Mouse (Mus musculus): Measurements from ENCODE around the gene Sox11.

The Sox11 gene

DNA sequence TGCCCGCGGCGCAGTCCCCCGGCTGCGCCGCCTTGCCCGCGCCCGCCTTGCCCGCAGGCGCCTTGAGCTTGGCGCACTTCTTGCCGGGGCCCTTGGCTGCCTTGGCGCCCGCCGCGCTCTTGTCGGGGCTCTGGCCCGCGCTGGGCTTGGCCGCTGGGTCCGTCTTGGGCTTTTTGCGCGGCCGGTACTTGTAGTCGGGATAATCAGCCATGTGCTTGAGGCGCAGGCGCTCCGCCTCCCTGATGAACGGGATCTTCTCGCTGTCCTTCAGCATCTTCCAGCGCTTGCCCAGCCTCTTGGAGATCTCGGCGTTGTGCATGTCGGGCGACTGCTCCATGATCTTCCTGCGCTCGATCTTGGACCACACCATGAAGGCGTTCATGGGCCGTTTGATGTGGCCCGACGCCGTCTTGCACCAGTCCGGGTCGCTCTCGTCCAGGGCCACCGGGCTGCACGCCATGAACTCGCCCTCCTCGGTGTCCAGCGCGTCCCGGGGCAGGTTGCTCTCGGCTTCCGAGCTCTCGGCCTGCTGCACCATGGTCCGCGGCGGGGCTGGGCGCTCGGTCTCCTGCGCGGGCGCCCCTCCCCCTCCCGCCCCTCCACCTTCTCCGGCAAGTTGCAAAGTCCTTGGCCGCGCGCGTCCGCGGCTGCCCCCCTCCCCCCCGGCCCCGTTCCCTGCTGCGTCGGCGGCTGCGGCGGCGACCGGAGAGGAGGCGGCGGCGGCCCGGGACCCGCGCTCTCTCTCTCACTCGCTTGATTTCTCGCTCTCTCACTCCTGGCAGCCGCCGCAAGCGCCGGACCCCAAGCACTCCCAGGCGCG lies at the start of gene Sox11:
TSS of gene Sox11 (minus strand) at position 704 of the 820 bp plus-strand sequence.
- peak; percentile 44 for DNase-seq (ENCODE audit: low spot score)

DNA sequence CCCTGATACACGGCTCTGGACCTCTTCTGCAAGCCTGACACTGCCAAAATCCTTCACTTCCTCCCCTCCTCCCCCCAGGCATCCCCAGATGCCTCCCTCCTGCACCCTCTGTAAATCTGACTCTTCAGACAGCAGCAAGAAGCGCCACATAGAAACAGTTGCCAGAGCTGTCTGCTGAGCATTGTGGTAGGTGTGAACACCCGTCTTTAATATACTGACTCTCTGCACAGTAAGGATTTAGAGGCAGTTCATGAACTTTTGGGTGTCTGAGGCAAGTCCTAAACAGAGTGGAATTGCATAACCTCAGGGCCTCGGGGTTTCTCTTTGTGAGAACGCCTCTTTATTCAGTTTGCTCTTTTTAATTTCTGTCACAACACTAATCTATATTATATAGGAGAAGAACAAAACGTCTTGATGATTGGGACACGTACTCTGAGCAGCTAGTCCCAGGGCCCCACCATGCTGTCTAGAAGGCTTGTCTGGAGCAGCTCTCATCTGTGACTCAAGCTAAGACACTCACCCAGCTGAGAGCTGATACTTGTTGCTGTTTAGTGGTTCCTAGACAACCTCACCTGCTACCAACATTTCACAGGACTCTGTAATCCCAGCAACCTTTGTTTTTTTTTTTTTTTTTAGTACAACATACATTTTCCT lies 49.4 kb upstream of the Sox11 start:
- no peak for DNase-seq (ENCODE audit: low spot score)

DNA sequence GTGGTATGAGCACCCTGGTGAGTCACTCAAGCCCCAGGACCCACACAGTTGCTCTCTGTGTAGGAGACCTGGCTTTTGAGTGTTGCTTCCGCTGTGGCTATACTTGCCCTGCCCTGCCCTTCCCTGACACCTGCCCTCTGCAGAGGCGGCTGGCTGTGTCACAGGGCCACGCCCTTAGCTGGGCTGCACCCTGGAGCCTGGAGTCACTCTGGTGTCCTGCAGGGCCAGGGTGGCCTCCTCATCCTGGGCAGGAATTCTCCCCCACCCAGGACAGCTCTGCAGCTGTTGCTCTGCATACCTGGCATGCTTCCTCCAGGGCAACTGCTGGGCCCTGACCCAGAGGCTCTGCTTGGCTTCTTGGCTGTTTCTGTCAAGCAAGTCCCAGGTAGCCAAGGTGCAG lies 48.1 kb upstream of the Sox11 start:
- DNase-seq (ENCODE audit: low spot score): no peak

DNA sequence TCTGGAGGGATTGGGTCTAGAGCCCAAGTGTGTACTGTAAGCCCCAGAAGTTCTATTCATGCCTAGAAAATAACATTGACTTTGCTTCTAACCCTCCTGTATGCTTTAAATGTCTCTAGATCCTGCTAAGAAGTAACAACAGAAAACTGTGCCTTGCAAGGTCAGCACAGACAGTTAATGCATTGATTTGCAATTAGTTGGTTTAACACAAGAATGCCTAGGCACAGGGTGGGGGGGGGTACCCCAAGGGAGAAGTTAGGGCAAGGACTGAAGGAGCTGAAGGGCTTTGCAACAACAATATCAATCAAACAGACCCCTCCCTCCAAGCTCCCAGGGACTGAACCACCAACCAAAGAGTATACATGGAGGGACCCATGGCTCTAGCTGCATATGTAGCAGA lies 47.1 kb upstream of the Sox11 start:
- no peak for DNase-seq (ENCODE audit: low spot score)

DNA sequence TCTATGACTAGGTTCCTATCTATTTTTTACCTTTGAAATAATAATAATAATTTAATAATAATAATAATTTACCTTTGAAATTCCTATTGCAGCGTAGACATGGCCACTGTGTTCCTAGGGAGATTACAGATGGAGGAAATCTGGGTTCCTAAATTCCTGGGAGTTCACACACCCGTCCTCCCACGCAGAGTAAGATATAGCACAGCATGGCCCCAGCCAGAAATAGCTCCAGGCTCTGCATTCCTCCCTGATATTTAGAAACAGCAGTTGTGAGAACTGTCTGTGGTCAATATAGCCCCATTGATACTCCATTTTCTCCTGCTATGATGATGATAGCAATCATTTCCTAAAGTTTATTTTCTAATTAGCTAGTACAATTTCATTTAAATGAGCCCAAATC lies 30.1 kb upstream of the Sox11 start:
- no peak for DNase-seq (ENCODE audit: low spot score)

DNA sequence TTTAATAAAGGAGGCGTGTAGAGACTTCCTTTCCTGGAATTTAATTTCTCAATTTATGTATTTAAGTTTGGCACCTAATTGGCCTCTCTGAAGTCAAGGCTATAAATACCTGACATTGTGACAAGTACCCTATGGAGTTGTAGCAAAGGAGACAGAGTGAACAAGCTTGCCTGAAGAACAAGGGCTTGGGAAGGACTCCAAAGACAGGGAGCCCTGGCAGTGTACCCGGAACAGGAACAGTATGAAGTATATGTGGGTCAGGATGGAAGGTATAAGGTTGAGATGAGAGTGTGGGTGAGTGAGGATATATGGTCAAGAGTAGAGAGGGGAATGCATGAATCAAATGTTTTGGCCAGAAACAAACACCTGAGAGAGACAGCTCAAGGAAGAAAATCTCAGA lies 28.4 kb upstream of the Sox11 start:
- DNase-seq (ENCODE audit: low spot score): no peak

DNA sequence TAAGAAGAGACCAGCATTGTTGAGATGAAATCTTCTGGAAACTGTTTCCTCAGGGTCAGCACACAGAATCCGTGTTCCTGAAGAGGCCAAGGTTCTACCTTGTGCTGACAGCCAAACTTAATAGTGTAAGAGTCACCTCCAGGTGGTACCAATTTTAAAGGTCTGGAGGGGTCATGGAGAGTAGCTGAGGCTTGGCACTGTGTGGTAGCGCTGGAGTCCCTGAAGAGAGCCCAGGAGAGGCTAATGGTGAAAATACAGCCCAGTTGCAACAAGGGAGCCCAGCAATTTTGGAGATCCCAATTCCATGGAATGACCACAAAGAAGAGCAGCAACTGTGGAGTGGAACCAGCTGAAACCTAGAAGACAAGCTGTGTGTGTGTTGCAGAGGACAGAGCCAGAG lies 25.1 kb upstream of the Sox11 start:
- DNase-seq (ENCODE audit: low spot score): no peak

DNA sequence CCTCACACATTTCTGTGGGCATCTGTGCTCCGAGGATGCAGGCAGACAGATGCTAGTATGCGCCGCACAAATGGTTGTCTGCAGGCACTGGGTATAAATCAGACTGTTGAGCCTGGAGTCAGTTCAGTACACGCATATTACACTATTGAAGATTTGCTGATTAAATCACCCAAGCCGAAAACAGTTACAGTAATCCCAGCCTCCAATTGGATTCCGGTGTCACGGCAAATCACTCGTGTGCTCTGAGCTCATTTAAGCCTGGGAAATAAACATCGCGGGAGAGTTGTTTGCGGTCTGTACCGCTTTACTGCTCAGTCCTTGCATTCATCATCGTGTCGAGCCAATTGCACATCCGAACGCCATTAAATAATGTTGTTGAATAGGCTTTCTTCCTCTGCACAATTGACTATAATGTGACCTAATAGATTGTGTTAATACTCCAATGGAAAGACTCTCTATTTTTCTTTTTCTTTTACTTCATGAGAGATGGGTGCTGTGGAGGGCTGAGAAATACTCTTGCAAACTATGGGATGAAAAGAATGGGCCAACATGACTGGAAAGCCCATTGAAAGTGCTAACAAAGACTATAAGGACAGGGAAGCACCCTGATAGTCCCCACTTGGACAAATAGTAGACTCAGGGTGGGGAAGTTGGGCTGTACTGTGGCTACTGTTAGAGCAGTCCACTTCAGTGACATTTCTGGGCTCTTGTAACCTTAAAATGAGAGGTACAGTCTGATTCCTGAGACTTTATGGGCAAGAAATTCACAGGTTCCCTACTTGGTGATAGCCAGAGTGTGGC lies 21.7 kb upstream of the Sox11 start:
- no peak for DNase-seq (ENCODE audit: low spot score)

DNA sequence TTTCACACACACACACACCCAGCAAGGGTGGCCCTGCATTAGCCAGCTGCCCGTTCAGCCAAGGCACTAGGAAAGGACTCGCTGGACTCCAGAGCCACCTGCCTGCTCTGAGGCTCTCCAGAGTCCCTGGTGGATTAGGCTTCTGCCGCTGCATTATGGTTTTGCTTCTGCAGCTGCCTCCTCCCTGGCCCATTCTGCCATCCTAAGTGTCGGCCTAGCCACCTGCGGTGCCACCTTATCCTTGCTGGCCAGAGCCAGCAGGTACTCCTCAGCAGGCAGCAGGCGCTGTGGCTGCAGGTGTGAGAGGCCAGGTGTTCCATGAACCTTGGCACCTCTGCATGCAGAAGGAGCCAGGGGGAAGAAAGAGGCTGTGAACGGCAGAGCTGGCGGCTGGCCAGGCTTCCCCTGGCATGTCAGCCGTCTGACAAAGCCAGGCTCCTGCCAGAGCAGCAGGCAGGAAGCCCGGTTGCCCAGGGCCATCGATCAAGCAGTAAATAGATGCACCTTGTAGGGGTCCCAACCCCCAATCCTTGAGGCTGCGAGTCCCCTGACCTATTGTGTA lies 14.8 kb upstream of the Sox11 start:
- peak; percentile 50 for DNase-seq (ENCODE audit: low spot score)

DNA sequence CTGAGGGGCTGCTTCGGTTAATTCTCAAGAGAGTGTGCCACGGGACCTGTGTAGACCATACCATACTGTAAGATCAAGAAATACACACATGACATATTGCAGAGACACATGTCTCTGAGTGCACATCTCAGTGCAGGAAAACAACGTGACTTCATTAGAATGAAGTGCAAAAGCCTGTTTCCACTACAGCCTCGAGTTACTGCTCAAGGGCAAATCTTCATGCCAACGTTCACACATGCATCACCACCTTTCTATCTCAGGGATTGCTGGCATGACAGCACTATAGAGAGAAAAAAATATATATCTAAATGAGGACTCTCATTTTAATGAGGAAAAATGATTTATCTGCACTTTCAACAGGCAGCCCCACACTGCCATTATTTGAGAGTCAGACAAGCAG lies 14.2 kb upstream of the Sox11 start:
- no peak for DNase-seq (ENCODE audit: low spot score)

DNA sequence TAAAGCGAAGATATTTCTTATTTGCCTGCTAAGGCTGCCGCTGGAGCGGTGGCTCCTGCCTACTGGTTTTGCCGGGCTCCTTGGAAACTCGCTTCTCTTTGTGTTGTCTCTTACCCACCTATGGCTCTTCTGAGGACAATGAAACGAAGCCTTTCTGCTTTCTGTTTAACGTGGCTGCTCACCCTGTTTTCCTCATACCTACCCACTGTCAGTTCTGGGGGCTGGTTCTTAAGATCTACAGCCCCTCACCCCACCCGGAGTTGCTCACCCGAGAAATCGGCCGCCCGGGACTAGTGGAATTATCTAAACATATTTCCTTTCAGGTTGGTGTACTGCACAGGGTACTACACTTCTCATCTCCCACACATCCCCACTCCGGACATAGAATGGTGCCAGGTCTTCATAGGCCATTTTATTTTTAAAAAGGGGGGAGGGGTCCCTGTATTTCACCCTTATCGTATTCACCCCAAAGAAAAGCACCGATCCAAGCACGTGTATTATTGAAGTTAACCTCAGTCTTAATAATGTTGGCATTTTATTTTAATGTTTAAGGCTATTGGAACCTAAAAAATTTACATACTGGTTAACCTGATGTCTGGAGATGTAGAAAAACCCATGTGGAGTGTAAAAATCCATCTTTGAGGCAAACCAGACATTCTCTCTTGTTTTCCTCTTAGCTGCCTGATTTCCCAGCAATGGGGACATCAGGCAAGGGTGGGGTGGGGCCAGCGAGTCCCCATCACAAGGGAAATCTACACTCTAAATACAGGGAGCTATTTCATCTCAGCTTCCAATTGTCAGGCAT lies 1.4 kb upstream of the Sox11 start:
- no peak for DNase-seq (ENCODE audit: low spot score)

DNA sequence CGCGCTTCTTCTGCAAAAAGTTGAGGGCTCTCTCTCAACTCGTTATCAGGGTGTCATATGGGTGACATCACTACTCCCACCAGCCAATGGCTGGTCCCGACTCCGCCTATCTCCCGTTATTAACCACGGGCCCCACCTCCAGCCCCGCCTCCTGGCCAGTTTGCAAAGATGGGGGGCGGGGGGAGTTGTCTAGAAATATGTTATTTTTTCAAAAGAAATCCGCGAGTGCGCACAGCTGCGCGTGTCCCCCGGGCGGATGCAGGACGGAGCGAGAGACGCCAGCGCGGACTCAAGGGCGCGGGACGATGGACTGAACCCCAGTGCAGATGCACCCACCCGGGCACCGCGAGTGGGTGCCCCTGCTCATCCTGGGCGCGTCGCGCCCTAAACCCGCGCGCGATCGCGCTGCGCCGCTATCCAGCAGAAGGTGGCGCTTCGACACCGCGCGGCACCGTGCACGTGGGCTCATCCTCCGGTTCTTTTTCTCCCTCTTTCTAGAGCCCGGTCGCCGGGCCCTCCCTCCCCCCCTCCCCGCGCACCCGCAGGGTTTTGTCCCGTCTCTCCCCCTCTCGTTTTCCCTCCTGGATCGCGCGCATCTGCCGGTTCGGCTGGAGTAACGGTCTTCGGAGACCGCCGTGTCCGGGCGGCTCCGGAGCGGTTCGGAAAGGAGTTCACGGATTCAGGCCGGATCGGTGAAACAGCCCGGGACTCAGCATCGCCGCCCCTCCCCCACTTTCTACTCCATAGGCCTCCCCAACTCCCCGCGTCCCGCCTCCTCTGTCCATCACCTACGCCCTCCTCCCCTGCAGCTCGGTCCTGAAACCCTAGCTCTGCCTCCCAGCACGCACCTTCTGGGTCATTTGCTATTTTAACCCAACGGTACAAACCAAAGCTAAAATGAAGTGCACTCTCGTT lies 574 bp upstream of the Sox11 start:
- peak; percentile 72 for DNase-seq (ENCODE audit: low spot score)

DNA sequence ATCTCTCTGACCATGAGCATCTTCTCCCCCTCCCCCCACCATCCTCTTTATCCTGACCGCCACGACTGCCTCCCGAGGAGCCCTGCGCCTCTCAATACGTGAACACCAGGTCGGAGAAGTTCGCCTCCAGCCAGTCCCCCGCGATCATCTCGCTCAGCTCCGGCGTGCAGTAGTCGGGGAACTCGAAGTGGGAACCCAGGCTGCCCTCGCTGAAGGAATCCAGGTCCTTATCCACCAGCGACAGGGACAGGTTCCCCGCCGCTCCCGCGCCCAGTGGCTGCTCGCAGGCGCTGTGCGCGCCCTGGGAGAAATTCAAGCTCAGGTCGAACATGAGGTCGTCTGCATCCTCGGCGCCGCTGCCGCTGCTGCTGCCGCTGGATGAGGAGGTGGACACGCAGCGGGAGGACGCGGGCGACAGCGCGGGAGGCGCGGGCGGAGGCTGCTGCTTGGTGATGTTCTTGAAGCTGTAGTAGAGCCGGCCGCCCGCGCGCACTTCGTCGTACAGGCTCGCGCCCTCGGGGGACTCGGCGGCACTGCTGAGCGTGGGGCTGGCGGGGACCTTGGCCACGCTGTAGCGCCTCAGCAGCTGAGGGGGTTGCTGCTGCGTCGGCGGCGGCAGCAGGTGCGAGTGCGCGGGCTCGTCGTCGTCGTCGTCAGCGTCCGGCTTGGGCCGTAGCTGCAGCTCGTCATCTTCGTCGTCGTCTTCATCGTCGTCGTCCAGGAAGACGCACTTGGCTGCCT lies 1.1 kb downstream of the Sox11 start:
- peak; percentile 18 for DNase-seq (ENCODE audit: low spot score)

DNA sequence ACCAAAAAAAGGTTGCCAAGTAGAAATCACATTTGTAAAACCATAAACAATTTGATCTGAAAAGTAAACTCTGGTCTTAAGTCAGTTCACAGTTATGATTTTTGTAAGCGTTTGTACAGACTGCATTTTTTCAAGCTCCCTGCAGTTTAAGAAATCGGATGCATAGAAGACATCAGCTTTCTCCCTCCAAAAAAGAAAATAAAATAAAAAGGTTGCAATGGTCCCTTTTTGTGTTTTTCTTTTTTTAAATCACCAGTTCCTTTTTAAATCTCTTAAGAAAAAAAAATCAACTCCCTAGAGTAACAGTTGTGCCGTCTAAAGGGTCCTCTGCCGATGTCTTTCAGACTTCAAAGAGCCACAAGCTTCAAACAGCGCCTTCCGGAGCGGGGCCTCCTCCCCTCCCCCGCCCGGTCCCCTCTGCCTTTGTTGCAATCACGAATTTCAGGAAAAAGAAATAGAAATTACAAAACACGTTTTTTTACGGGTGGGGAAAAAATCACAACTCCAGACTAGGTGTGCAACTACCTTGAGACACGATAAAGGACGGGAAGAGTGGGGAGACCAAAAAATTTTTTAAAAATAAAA lies 1.8 kb downstream of the Sox11 start:
- no peak for DNase-seq (ENCODE audit: low spot score)

DNA sequence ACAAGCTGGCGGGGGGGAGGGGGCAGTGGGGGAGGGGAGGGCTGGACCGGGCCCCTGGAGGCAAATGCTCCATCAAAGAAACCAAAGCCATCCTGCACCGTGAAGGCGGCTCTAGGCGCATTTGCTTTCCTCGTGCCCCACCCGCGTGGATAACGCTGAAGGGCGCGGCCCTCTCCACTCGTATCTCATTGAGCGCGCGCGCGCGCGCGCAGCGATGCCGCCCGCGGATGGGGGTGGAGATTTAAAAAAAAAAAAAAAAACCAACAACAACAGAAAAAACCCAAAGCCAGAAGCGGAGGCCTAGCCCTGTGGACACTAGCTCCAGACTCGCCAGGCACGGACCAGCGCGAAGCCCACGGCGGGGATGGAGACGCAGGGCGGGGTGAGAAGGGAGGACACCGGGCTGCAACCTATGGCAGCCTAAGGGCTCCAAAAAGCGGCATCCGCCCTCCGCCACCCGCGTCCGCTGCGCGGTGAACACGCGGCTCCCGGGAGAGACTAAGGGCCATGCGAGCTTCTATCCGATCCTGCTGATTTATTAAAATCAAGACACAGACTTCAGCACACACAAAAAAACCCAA lies 3.1 kb downstream of the Sox11 start:
- DNase-seq (ENCODE audit: low spot score): peak; percentile 26

DNA sequence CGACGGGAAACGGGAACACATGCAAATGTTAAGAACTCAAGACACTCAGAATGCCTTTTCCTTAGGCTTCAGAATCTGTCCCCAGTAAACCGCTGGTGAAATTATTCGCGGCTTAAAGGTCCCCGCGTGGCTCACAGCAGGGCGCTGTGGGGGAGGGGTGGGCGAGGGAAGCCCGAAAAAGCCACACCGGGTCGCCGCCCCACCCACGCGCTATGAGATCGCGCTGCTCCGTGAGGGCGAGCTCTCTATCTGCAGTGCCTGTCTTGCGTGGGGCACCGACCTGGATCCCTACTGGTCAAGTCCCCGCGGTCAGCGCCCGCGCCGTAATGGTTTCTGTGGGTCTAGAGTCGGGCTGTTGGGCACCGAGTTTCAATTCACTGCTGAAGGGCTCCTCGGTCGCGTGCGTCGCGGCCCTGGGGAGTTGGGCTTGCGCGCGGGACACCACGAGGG lies 3.6 kb downstream of the Sox11 start:
- peak; percentile 25 for DNase-seq (ENCODE audit: low spot score)

DNA sequence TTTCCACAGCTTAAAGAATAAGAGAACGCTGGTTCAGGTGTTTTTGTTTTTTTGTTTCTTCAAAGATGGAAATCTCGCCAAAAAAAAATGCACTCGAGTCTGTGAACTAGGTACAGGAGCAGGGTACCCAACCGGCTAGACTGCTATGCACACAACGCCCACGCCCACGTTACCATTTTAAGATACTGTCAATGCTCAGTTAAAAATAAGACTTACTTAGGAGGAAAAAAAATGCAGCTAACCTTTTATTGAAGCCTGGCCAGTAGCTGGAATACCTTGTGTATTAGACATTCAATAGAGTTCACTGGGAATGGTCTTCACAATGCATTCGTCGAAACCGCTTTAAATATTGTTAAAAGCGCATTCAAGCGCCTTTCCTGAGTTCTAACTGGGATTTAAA lies 4.3 kb downstream of the Sox11 start:
- no peak for DNase-seq (ENCODE audit: low spot score)

DNA sequence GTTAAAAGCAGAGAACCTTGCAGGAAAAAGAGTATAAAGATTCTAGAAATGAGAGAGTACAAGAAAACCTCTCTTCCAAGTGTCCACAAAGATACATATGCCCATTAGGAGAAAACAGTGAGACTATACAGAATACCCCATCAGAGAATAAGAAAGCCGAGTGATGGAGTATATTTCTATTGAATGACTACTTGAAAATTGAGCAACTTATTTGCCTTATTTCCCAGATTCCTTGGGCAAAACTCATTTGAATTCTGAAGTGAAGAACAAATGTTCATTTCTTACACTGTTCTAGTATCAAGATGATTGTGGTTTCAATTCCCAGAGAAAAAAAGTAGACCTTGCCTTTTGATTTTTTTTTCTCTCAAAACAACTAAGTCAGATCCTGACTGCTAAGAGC lies 4.9 kb downstream of the Sox11 start:
- DNase-seq (ENCODE audit: low spot score): no peak

DNA sequence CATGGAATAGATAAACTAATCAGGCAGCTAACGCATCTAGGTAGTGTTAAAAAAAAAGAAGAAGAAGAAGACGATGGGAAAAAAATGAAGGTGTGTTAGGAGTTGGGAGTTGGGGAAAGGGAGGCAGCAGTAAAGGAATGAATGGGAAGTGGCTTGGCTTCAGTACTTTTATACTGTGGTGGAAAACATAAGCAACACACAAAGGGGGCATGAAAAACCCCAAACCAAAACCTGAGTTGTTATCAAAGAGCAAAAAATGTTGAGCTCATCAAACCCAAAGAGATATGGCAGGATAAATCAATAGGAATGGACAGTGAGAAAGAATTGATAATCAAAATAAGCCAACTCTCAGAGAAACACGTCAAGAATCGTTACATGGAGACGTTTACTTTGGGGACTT lies 5.6 kb downstream of the Sox11 start:
- no peak for DNase-seq (ENCODE audit: low spot score)
